Mouse (Mus musculus): ENCODE results near the gene 1700020D05Rik.

GRCm38 (mm10) chr19:5503687-5504086 lies at the start of gene 1700020D05Rik:
- no peak for TF ChIP-seq CTCF (IDR thresholded peaks at IDR 0.05; ENCODE audit: extremely low read depth, insufficient read depth, insufficient read length, insufficient replicate concordance)
- TF ChIP-seq POLR2A (IDR thresholded peaks at IDR 0.05; ENCODE audit: low read depth, low read length) = no peak

Data from spleen, adult 2 months (tissue).